Mouse (Mus musculus) ES-E14 (cell line): ENCODE measurements around the gene Ubap2l.

Experiments used
- CHD2 ChIP-seq: IDR thresholded peaks from 2 replicates; pipeline ENCODE4 v1.6.1; 2014; ENCODE audit warnings: mild to moderate bottlenecking, low read depth, low read length, inconsistent platforms
- HCFC1 ChIP-seq: IDR thresholded peaks from 2 replicates; pipeline ENCODE4 v1.6.1; 2012; ENCODE audit warnings: low read length, inconsistent platforms, borderline replicate concordance; ENCODE audit not compliant: insufficient read depth
- MAFK ChIP-seq: IDR thresholded peaks from 2 replicates; pipeline ENCODE4 v1.6.1; 2014; ENCODE audit warnings: mild to moderate bottlenecking, low read depth, low read length, inconsistent platforms; ENCODE audit not compliant: insufficient read depth
- ZC3H11A ChIP-seq: IDR thresholded peaks from 2 replicates; pipeline ENCODE4 v1.6.1; 2012; ENCODE audit warnings: low read depth, mild to moderate bottlenecking, inconsistent platforms, low read length, borderline replicate concordance
- ZNF384 ChIP-seq: IDR thresholded peaks from 2 replicates; pipeline ENCODE4 v1.6.1; 2012; ENCODE audit warnings: low read depth, low read length, inconsistent platforms

DNA sequence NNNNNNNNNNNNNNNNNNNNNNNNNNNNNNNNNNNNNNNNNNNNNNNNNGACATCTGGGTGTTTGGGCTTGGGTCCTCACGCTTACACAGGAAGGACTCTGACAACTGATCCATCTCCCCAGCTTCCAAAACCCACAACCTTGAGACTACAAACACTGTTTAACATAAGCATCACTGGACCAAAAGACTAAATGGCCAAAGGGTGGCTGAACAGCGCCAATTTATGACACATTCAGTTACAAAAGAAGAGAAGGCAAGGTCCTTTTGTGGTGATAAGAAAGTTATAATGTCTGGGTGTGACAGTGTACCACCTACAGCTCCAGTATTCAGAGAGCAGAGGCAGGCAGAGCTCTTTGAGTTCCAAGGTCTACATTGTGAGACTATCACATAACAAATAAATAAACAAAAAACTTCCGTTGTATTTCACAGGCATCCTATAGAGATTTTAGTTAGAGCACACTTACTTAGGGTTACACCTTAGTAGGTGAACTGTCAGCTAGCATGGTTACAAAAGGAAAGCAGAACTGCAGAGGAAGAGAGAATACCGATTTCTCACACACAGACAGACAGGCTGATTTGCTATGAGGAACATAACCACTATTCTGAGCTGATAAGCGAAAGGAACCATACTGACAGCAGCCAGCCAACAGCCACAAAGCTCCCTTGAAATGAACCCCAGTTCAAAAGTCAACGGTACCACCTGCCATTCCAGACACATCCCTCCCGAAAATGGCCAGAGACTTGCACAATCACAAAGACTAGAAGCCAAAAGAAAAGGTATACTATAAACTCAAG is 96.1 kb downstream of the Ubap2l start:
- TF ChIP-seq ZC3H11A (no peak), CHD2 (no peak), MAFK (no peak), ZNF384 (no peak), HCFC1 (no peak)
